Mouse (Mus musculus): ENCODE data around the gene Ap5z1.
A peak's percentile ranks its signal among the peaks of the same experiment; 100 is the strongest.

The Ap5z1 gene

GRCm38 (mm10) chr5:142439911-142440432 is 23.8 kb upstream of the Ap5z1 start:
- DNase-seq (ENCODE audit: low spot score in 2 of 2), result no peak

- DNase-seq (ENCODE audit: low spot score in 2 of 2), result peak in 1 of 2 experiments; percentile 45
Measured at GRCm38 (mm10) chr5:142440451-142441147, 23.1 kb upstream of the Ap5z1 start.

GRCm38 (mm10) chr5:142441332-142442044 is 22.3 kb upstream of the Ap5z1 start:
- no peak for DNase-seq (ENCODE audit: low spot score in 2 of 2)

GRCm38 (mm10) chr5:142442045-142442440 is 21.7 kb upstream of the Ap5z1 start:
- no peak for DNase-seq (ENCODE audit: low spot score in 2 of 2)

- DNase-seq (ENCODE audit: low spot score in 2 of 2), result no peak
Measured at GRCm38 (mm10) chr5:142443514-142443913, 20.2 kb upstream of the Ap5z1 start.

GRCm38 (mm10) chr5:142443994-142444393 is 19.8 kb upstream of the Ap5z1 start:
- DNase-seq (ENCODE audit: low spot score in 2 of 2), result no peak

GRCm38 (mm10) chr5:142444791-142445531 is 18.8 kb upstream of the Ap5z1 start:
- DNase-seq (ENCODE audit: low spot score in 2 of 2), result no peak

GRCm38 (mm10) chr5:142445709-142446108 is 18.0 kb upstream of the Ap5z1 start:
- no peak for DNase-seq (ENCODE audit: low spot score in 2 of 2)

- peak; percentile 87 to 95 for DNase-seq (ENCODE audit: low spot score in 2 of 2)
Measured at GRCm38 (mm10) chr5:142448076-142448475, 15.7 kb upstream of the Ap5z1 start.

- no peak for DNase-seq (ENCODE audit: low spot score in 2 of 2)
Measured at GRCm38 (mm10) chr5:142448623-142449022, 15.1 kb upstream of the Ap5z1 start.

- DNase-seq (ENCODE audit: low spot score in 2 of 2), result no peak
Measured at GRCm38 (mm10) chr5:142450846-142451245, 12.9 kb upstream of the Ap5z1 start.

- no peak for DNase-seq (ENCODE audit: low spot score in 2 of 2)
Measured at GRCm38 (mm10) chr5:142451759-142452158, 12.0 kb upstream of the Ap5z1 start.

GRCm38 (mm10) chr5:142453742-142454141 is 10.0 kb upstream of the Ap5z1 start:
- DNase-seq (ENCODE audit: low spot score in 2 of 2), result no peak

GRCm38 (mm10) chr5:142456318-142456717 is 7.4 kb upstream of the Ap5z1 start:
- no peak for DNase-seq (ENCODE audit: low spot score in 2 of 2)

- DNase-seq (ENCODE audit: low spot score in 2 of 2), result no peak
Measured at GRCm38 (mm10) chr5:142457345-142457744, 6.4 kb upstream of the Ap5z1 start.

GRCm38 (mm10) chr5:142458791-142459557 is 4.8 kb upstream of the Ap5z1 start:
- no peak for DNase-seq (ENCODE audit: low spot score in 2 of 2)

- no peak for DNase-seq (ENCODE audit: low spot score in 2 of 2)
Measured at GRCm38 (mm10) chr5:142459834-142460233, 3.9 kb upstream of the Ap5z1 start.

GRCm38 (mm10) chr5:142461942-142462640 is 1.7 kb upstream of the Ap5z1 start:
- no peak for DNase-seq (ENCODE audit: low spot score in 2 of 2)

GRCm38 (mm10) chr5:142462641-142462948 is 1.1 kb upstream of the Ap5z1 start:
- no peak for DNase-seq (ENCODE audit: low spot score in 2 of 2)

- no peak for DNase-seq (ENCODE audit: low spot score in 2 of 2)
Measured at GRCm38 (mm10) chr5:142463011-142463410, 733 bp upstream of the Ap5z1 start.

GRCm38 (mm10) chr5:142468375-142468774 is 4.6 kb downstream of the Ap5z1 start:
- no peak for DNase-seq (ENCODE audit: low spot score in 2 of 2)
